8 mouse cellular contexts compared by ENCODE assay signal in genomic region chr6:145048131-145048997, GRCm38 (mm10). TPM values are rescaled to one million over a fixed set of nuclear protein-coding genes. Genes with fewer than 3 reads are reported as not detected.
DNase-seq lines count a peak whose midpoint lies in the region; ATAC-seq and TF ChIP-seq lines count a peak whose summit lies in the region.

No protein-coding gene starts in this region.

- no peak for DNase-seq in kidney, adult 8-10 months
- peak; percentile 69 for DNase-seq in brain, embryonic 14.5 days (ENCODE audit: low read depth)
- peak; percentile 55 for DNase-seq in forebrain, embryonic 10.5 days (ENCODE audit: extremely low spot score, low spot score)
- peak in 1 of 2 experiments; percentile 35 for DNase-seq in layer of hippocampus, adult 2 months (ENCODE audit: low spot score in 2 of 2)
- peak; percentile 96 for DNase-seq in midbrain, embryonic 11.5 days (ENCODE audit: low spot score, missing footprints)
- peak; percentile 46 for DNase-seq in testis, postnatal 10 days (ENCODE audit: low spot score)
- DNase-seq in adipocyte (ENCODE audit: low spot score): no peak

- peaks cover 6% of the 10 kb centered on the region for H3K4me1 ChIP-seq in kidney, embryonic 16.5 days (ENCODE audit: insufficient read depth, low read length)
- H3K4me1 ChIP-seq in forebrain, embryonic 10.5 days: peaks cover 76% of the 10 kb centered on the region
- H3K4me1 ChIP-seq in midbrain, embryonic 11.5 days (ENCODE audit: control insufficient read depth, insufficient read depth, low read length): peaks cover 32% of the 10 kb centered on the region

- TF ChIP-seq CTCF in brain, embryonic 14.5 days (IDR thresholded peaks at IDR 0.05; ENCODE audit: borderline replicate concordance, extremely low read depth, insufficient read depth, insufficient read length): peak; percentile 40; the same call in 1 of the 2 replicates
- TF ChIP-seq CTCF in layer of hippocampus, adult 2 months (conservative IDR thresholded peaks at IDR 0.05): peak; percentile 30

- peak; percentile 33; the same call in 1 of the 2 replicates for ATAC-seq in kidney, embryonic 16.5 days (ENCODE audit: low FRiP score, low TSS enrichment)
- peak; percentile 54 for ATAC-seq in midbrain, embryonic 11.5 days (ENCODE audit: low FRiP score)

- peak overlapping the region; percentile 48 for H3K4me3 ChIP-seq in kidney, embryonic 16.5 days (ENCODE audit: low read length)
- H3K4me3 ChIP-seq in forebrain, embryonic 10.5 days: peak overlapping the region; percentile 73
- H3K4me3 ChIP-seq in layer of hippocampus, adult 2 months: peak overlapping the region; percentile 74
- peak overlapping the region; percentile 47 for H3K4me3 ChIP-seq in midbrain, embryonic 11.5 days (ENCODE audit: low read depth, low read length)

- peak overlapping the region; percentile 49 for H3K9ac ChIP-seq in kidney, embryonic 16.5 days (replicated peaks; ENCODE audit: low read length)
- peak overlapping the region; percentile 70 for H3K9ac ChIP-seq in midbrain, embryonic 11.5 days (ENCODE audit: low read length)

- no peaks in the 10 kb centered on the region for H3K9me3 ChIP-seq in kidney, embryonic 16.5 days (ENCODE audit: low read length)
- no peaks in the 10 kb centered on the region for H3K9me3 ChIP-seq in forebrain, embryonic 10.5 days
- H3K9me3 ChIP-seq in midbrain, embryonic 11.5 days (ENCODE audit: control insufficient read depth, low read length): no peaks in the 10 kb centered on the region

- TF ChIP-seq POLR2A in brain, embryonic 14.5 days (IDR thresholded peaks at IDR 0.05; ENCODE audit: borderline replicate concordance, extremely low read depth, insufficient read depth, insufficient read length, poor library complexity, severe bottlenecking): no peak

- 9% methylated on average over 64 of the region's 64 CpGs for WGBS in kidney, embryonic 16.5 days
- 1% methylated on average over 64 of the region's 64 CpGs for WGBS in forebrain, embryonic 10.5 days
- under 1% methylated on average over 64 of the region's 64 CpGs for WGBS in midbrain, embryonic 11.5 days

- peaks cover 9% of the 10 kb centered on the region; the same call in 1 of the 2 replicates for H3K27me3 ChIP-seq in kidney, embryonic 16.5 days (ENCODE audit: insufficient read depth, low read length)
- peaks cover 14% of the 10 kb centered on the region for H3K27me3 ChIP-seq in forebrain, embryonic 10.5 days (ENCODE audit: poor library complexity, severe bottlenecking)
- H3K27me3 ChIP-seq in midbrain, embryonic 11.5 days (ENCODE audit: control insufficient read depth, insufficient read depth, low read length): no peaks in the 10 kb centered on the region

- H3K4me2 ChIP-seq in kidney, embryonic 16.5 days (replicated peaks; ENCODE audit: low read depth, low read length): peak overlapping the region; percentile 92
- peak overlapping the region; percentile 97 for H3K4me2 ChIP-seq in midbrain, embryonic 11.5 days

- no peaks in the 10 kb centered on the region for H3K36me3 ChIP-seq in kidney, embryonic 16.5 days (ENCODE audit: insufficient read depth, low read length)
- peaks cover 13% of the 10 kb centered on the region for H3K36me3 ChIP-seq in forebrain, embryonic 10.5 days (replicated peaks)
- no peaks in the 10 kb centered on the region for H3K36me3 ChIP-seq in midbrain, embryonic 11.5 days (ENCODE audit: control insufficient read depth, insufficient read depth, low read length)

- H3K27ac ChIP-seq in kidney, embryonic 16.5 days (ENCODE audit: low read length): no peak overlapping the region
- peak overlapping the region; percentile 88 for H3K27ac ChIP-seq in forebrain, embryonic 10.5 days
- peak overlapping the region; percentile 88 for H3K27ac ChIP-seq in layer of hippocampus, adult 2 months
- peak overlapping the region; percentile 61; the same call in 1 of the 2 replicates for H3K27ac ChIP-seq in midbrain, embryonic 11.5 days (ENCODE audit: low read depth, low read length)

RNA-seq across cellular contexts. Expression of gene Bcat1, which starts 27.6 kb away (rescaled TPM):
- 7.1 and 9.2 TPM in 2 replicates for polyA plus RNA-seq in kidney, embryonic 16.5 days (2015; fragmentation: Nextera tagmentation; extraction: Ambion mirVana)
- polyA plus RNA-seq in brain, embryonic 14.5 days (2012; rRNA removed): 14.2 and 34.6 TPM in 2 replicates
- 135 and 145 TPM in 2 replicates for polyA plus RNA-seq in forebrain, embryonic 10.5 days (2016; fragmentation: Nextera tagmentation; extraction: Ambion mirVana)
- 100 to 1,000 TPM in 1 of 2 experiments, 10 to 100 TPM in 1; 96.8 to 105 TPM for total RNA-seq in layer of hippocampus, adult 2 months (2021)
- polyA plus RNA-seq in midbrain, embryonic 11.5 days (2014; fragmentation: Nextera tagmentation; extraction: Ambion mirVana): 140 and 150 TPM in 2 replicates

Comparison
In these comparisons a context has a peak if more than half of its experiments do, and no peak if none do; other contexts are left out.
1. DNase-seq: peak in brain, embryonic 14.5 days (single experiment), forebrain, embryonic 10.5 days (single experiment), midbrain, embryonic 11.5 days (single experiment) and testis, postnatal 10 days (single experiment); none in kidney, adult 8-10 months (0 of 2) and adipocyte (single experiment).
2. Peak in every context shown above with its lines, with median percentiles within 50 percentile points of each other: H3K4me3 ChIP-seq.